Mouse (Mus musculus): ENCODE measurements around the gene Eef1b2. TPM values are rescaled to one million over a fixed set of nuclear protein-coding genes. Genes with fewer than 3 reads are reported as not detected.
A peak's percentile ranks its signal among the peaks of the same experiment; 100 is the strongest.
"Not testable (repeated sequence)": the region's sequence is repeated elsewhere in the genome, so short reads cannot be mapped to it uniquely, and the experiment has no call there.

The Eef1b2 gene
- 516 and 540 TPM in 2 replicates for polyA plus RNA-seq (2015; fragmentation: Nextera tagmentation; extraction: Ambion mirVana)

DNA sequence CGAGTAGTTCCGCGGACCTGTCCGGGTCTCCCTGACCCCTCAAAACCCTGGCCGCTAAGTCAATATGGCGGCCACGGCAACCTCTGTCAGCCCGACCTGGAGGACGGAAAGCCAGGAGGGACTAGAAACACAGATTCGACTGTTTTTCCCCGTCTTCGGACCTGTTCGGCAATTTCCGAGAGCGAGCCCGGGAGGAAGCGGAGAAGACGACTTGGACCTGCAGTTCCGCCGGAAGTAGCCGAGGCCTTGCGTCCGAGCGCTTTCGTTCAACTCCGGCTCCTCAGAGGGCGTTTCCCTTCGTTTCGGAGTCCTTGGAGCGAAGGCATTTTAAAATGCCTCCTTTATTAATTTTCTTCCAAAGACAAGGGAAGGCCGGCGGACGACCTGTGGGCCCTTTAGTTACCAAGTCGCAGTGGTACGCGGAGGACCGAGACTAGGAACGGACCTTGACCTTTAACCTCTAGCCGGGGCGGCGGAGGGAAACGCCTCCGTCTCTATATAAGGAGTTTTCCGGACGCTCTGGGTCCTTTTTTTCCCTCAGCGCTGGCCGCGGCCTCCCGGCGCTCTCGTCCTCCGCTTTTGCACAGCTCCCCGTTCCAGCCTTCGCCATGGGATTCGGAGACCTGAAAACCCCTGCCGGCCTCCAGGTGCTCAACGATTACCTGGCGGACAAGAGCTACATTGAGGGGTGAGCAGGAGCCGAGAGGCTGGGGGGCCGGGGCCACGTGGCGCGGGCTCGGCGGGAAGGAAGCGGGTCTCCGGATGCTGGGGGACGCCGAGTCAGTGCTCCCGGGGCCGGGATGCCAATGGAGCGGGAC is at the start of gene Eef1b2, which contains the start of gene Ndufs1:
Eef1b2 (plus strand) TSS at position 222 of the 818 bp plus-strand sequence.
Ndufs1 (minus strand) TSS at position 230 of the 818 bp plus-strand sequence.
- peak within 1 kb of the TSS; percentile 96 for H3K9ac ChIP-seq
- peak within 1 kb of the TSS; percentile 93 for H3K27ac ChIP-seq
- H3K27me3 ChIP-seq: no peaks in the 10 kb centered on the region
- peak within 1 kb of the TSS; percentile 92 for H3K4me3 ChIP-seq
- H3K4me2 ChIP-seq: peak within 1 kb of the TSS; percentile 64
- WGBS: 0% methylated on average over 72 of the region's 72 CpGs
- peak; percentile 90 for ATAC-seq (ENCODE audit: borderline replicate concordance, extremely low read depth, low FRiP score, low TSS enrichment)
- H3K36me3 ChIP-seq: peaks cover 25% of the 10 kb centered on the region
- peaks cover 22% of the 10 kb centered on the region for H3K4me1 ChIP-seq
- no peaks in the 10 kb centered on the region for H3K9me3 ChIP-seq

DNA sequence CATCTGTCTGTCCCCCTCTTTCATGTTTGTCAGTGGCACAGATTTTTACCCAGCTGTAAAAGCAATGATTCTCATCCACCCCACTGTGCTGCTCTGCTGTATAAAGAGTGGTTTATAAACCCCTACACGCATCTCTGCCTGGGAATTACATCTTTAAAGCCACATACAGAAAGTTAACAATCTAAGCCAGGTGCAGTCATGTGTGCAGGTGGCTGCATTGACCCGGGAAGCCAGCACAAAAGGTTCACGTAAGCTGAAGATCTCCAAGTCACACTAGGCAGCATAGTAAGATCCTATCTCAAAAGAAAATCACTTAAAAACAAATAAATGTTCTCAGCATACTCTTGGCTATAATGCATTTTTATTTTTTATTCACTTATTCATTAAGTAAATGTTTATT is 47.4 kb upstream of the Eef1b2 start:
- H3K9me3 ChIP-seq: no peaks in the 10 kb centered on the region
- H3K27me3 ChIP-seq: no peaks in the 10 kb centered on the region
- 54% methylated on average over 3 of the region's 3 CpGs for WGBS
- H3K4me1 ChIP-seq: peaks cover 7% of the 10 kb centered on the region; the same call in 1 of the 2 replicates
- H3K4me3 ChIP-seq: no peak overlapping the region
- H3K9ac ChIP-seq: no peak overlapping the region
- no peak overlapping the region for H3K27ac ChIP-seq
- H3K4me2 ChIP-seq: peak overlapping the region; percentile 54; the same call in 1 of the 2 replicates
- H3K36me3 ChIP-seq: peaks cover 11% of the 10 kb centered on the region
- ATAC-seq (ENCODE audit: borderline replicate concordance, extremely low read depth, low FRiP score, low TSS enrichment): no peak

- 20% methylated on average over 18 of the region's 18 CpGs for WGBS
- ATAC-seq (ENCODE audit: borderline replicate concordance, extremely low read depth, low FRiP score, low TSS enrichment): peak; percentile 70; the same call in 1 of the 2 replicates
- Histone ChIP-seq H3K9me3 (no peaks in the 10 kb centered on the region), H3K36me3 (peaks cover 8% of the 10 kb centered on the region), H3K4me3 (peak overlapping the region; percentile 28), H3K27me3 (no peaks in the 10 kb centered on the region), H3K4me2 (peak overlapping the region; percentile 54), H3K27ac (peak overlapping the region; percentile 59; the same call in 1 of the 2 replicates), H3K4me1 (peaks cover 7% of the 10 kb centered on the region; the same call in 1 of the 2 replicates), H3K9ac (0 out of 2 replicates have a peak overlapping the region, but pooled peaks have one; percentile 16)
Measured at GRCm38 (mm10) chr1:63129857-63130690, 46.6 kb upstream of the Eef1b2 start.

GRCm38 (mm10) chr1:63130883-63131282 is 45.7 kb upstream of the Eef1b2 start:
- no peak overlapping the region for H3K27ac ChIP-seq
- no peak for ATAC-seq (ENCODE audit: borderline replicate concordance, extremely low read depth, low FRiP score, low TSS enrichment)
- H3K9me3 ChIP-seq: no peaks in the 10 kb centered on the region
- no peak overlapping the region for H3K9ac ChIP-seq
- peaks cover 7% of the 10 kb centered on the region; the same call in 1 of the 2 replicates for H3K4me1 ChIP-seq
- no peaks in the 10 kb centered on the region for H3K27me3 ChIP-seq
- no peak overlapping the region for H3K4me2 ChIP-seq
- WGBS: 85% methylated on average over 2 of the region's 2 CpGs
- no peak overlapping the region for H3K4me3 ChIP-seq
- 0 out of 2 replicates have a peak, but pooled peaks cover 4% of the 10 kb centered on the region for H3K36me3 ChIP-seq

GRCm38 (mm10) chr1:63131766-63132165 is 44.9 kb upstream of the Eef1b2 start:
- no peak overlapping the region for H3K4me2 ChIP-seq
- H3K4me1 ChIP-seq: peaks cover 7% of the 10 kb centered on the region; the same call in 1 of the 2 replicates
- H3K36me3 ChIP-seq: 0 out of 2 replicates have a peak, but pooled peaks cover 4% of the 10 kb centered on the region
- no peak overlapping the region for H3K9ac ChIP-seq
- H3K9me3 ChIP-seq: no peaks in the 10 kb centered on the region
- no peak overlapping the region for H3K27ac ChIP-seq
- 89% methylated on average over 11 of the region's 11 CpGs for WGBS
- no peak for ATAC-seq (ENCODE audit: borderline replicate concordance, extremely low read depth, low FRiP score, low TSS enrichment)
- no peaks in the 10 kb centered on the region for H3K27me3 ChIP-seq
- H3K4me3 ChIP-seq: no peak overlapping the region

DNA sequence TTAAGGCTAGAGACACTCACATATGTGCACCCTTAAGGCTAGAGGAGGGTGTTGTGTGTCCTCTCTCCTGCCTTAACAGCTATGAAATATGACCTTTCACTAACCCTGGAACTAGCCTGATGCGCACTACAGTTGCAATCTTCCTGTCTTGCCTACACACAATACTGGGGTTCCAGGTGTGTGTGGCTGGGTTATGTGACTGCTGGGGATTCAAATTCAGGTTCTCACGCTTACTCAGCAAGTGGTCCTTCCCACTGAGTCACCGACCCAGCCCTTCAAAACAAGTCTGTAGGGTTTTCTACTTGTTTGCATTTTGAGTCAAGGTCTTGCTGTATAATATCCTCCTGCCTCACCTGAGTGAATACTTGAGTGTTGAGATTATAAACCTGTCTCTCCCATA is 42.1 kb upstream of the Eef1b2 start:
- Histone ChIP-seq H3K9ac (no peak overlapping the region), H3K36me3 (peaks cover 5% of the 10 kb centered on the region; the same call in 1 of the 2 replicates), H3K27ac (no peak overlapping the region), H3K4me3 (no peak overlapping the region), H3K9me3 (no peaks in the 10 kb centered on the region), H3K4me1 (peaks cover 7% of the 10 kb centered on the region; the same call in 1 of the 2 replicates), H3K27me3 (no peaks in the 10 kb centered on the region), H3K4me2 (no peak overlapping the region)
- WGBS: 77% methylated on average over 3 of the region's 3 CpGs
- ATAC-seq (ENCODE audit: borderline replicate concordance, extremely low read depth, low FRiP score, low TSS enrichment): no peak

DNA sequence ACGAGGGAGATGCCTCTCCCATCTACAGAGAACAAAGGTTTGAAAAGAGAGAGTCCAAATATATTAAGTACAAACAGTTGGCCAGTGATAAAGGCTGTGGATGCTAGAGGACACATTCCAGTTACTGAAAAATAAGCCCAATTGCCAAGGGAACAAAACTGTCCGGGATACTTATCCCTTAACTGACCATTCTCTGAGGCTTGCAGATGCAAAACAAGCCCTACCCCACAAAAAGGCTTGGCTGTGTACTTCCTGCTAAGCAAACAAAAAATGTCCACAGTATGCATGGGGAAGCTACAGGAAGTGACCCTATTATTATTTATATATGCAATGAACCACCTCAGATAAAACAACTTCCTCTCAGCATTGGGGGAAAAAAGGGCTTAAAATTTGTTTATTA is 38.7 kb upstream of the Eef1b2 start:
- Histone ChIP-seq H3K4me3 (no peak overlapping the region), H3K27me3 (no peaks in the 10 kb centered on the region), H3K4me2 (no peak overlapping the region), H3K9me3 (no peaks in the 10 kb centered on the region), H3K9ac (no peak overlapping the region), H3K36me3 (peaks cover 24% of the 10 kb centered on the region), H3K4me1 (no peaks in the 10 kb centered on the region), H3K27ac (no peak overlapping the region)
- WGBS: 71% methylated on average over 2 of the region's 2 CpGs
- no peak for ATAC-seq (ENCODE audit: borderline replicate concordance, extremely low read depth, low FRiP score, low TSS enrichment)

DNA sequence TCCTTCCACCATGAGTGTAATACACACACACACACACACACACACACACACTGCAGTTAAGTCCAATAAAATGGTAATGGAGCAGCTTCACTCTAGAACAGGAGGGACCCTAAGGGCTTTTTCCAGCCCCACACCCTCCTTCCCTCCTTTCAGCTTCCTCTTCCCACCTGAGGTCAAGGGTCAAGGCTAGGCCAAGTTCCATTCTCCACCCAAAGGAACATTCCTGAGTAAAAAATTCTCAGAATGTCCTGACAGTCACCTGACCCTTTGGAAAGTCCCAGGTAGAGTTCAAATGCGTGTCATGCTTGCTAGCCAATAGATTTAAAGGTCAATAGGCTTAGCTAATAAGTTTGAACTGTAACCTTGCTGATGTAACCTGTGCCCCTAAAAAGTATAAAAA is 38.0 kb upstream of the Eef1b2 start:
- not testable (repeated sequence) for H3K27me3 ChIP-seq; H3K9ac ChIP-seq; H3K4me1 ChIP-seq; H3K9me3 ChIP-seq; H3K27ac ChIP-seq; H3K4me2 ChIP-seq; H3K4me3 ChIP-seq; ATAC-seq (ENCODE audit: borderline replicate concordance, extremely low read depth, low FRiP score, low TSS enrichment)
- 88% methylated on average over 1 of the region's 1 CpGs for WGBS
- peaks cover 28% of the 10 kb centered on the region for H3K36me3 ChIP-seq

GRCm38 (mm10) chr1:63140231-63140630 is 36.4 kb upstream of the Eef1b2 start:
- WGBS: 91% methylated on average over 13 of the region's 13 CpGs
- Histone ChIP-seq H3K36me3 (peaks cover 45% of the 10 kb centered on the region), H3K4me2 (no peak overlapping the region), H3K4me3 (no peak overlapping the region), H3K9ac (no peak overlapping the region), H3K27me3 (no peaks in the 10 kb centered on the region), H3K9me3 (no peaks in the 10 kb centered on the region), H3K4me1 (no peaks in the 10 kb centered on the region), H3K27ac (no peak overlapping the region)
- no peak for ATAC-seq (ENCODE audit: borderline replicate concordance, extremely low read depth, low FRiP score, low TSS enrichment)

- Histone ChIP-seq H3K4me2 (no peak overlapping the region), H3K4me1 (no peaks in the 10 kb centered on the region), H3K27me3 (no peaks in the 10 kb centered on the region), H3K4me3 (no peak overlapping the region), H3K9ac (no peak overlapping the region), H3K9me3 (no peaks in the 10 kb centered on the region), H3K27ac (no peak overlapping the region), H3K36me3 (peaks cover 69% of the 10 kb centered on the region)
- no peak for ATAC-seq (ENCODE audit: borderline replicate concordance, extremely low read depth, low FRiP score, low TSS enrichment)
- 90% methylated on average over 2 of the region's 2 CpGs for WGBS
Measured at GRCm38 (mm10) chr1:63168638-63169037, 8.0 kb upstream of the Eef1b2 start.

- Histone ChIP-seq H3K4me2 (peak overlapping the region; percentile 64), H3K36me3 (peaks cover 30% of the 10 kb centered on the region), H3K27ac (no peak overlapping the region), H3K4me3 (peak overlapping the region; percentile 92), H3K27me3 (no peaks in the 10 kb centered on the region), H3K4me1 (peaks cover 22% of the 10 kb centered on the region), H3K9ac (peak overlapping the region; percentile 96), H3K9me3 (no peaks in the 10 kb centered on the region)
- no peak for ATAC-seq (ENCODE audit: borderline replicate concordance, extremely low read depth, low FRiP score, low TSS enrichment)
- 9% methylated on average over 11 of the region's 11 CpGs for WGBS
Measured at GRCm38 (mm10) chr1:63175853-63176252, 772 bp upstream of the Eef1b2 start.
